Mouse (Mus musculus) embryonic facial prominence, embryonic 13.5 days (tissue): Measurements from ENCODE around the gene Cxcl5. TPM values are rescaled to one million over a fixed set of nuclear protein-coding genes. Genes with fewer than 3 reads are reported as not detected.

Source experiments
- ATAC-seq: fragments of 200-750 bp; cut with Nextera tagmentation; 2 replicates; pipeline ENCODE4 v1.8.0; 2017; ENCODE audit warnings: low read depth; ENCODE audit not compliant: insufficient number of reproducible peaks, insufficient read depth, low FRiP score, low TSS enrichment
- H3K27ac ChIP-seq: fragments of 300-500 bp; sonication (generic); 2 replicates; pipeline ENCODE4 v1.5.1; 2015; ENCODE audit warnings: moderate library complexity, mild to moderate bottlenecking, inconsistent platforms
- H3K27me3 ChIP-seq: fragments of 300-500 bp; sonication (generic); 2 replicates; pipeline ENCODE4 v1.6.1; 2015; ENCODE audit warnings: mild to moderate bottlenecking, inconsistent platforms
- H3K36me3 ChIP-seq: fragments of 300-500 bp; sonication (generic); 2 replicates; pipeline ENCODE4 v1.6.1; 2015; ENCODE audit warnings: mild to moderate bottlenecking, inconsistent platforms
- H3K4me1 ChIP-seq: fragments of 300-500 bp; sonication (generic); 2 replicates; pipeline ENCODE4 v1.6.1; 2015; ENCODE audit warnings: inconsistent platforms
- H3K4me2 ChIP-seq: fragments of 300-500 bp; sonication (generic); 2 replicates; pipeline ENCODE4 v1.6.1; 2015; ENCODE audit warnings: moderate library complexity, mild to moderate bottlenecking, inconsistent platforms
- H3K4me3 ChIP-seq: fragments of 300-500 bp; sonication (generic); 2 replicates; pipeline ENCODE4 v1.5.1; 2015; ENCODE audit warnings: mild to moderate bottlenecking, inconsistent platforms
- H3K9ac ChIP-seq: fragments of 300-500 bp; sonication (generic); 2 replicates; pipeline ENCODE4 v1.6.1; 2015; ENCODE audit warnings: mild to moderate bottlenecking, inconsistent platforms
- H3K9me3 ChIP-seq: fragments of 300-500 bp; sonication (generic); 2 replicates; pipeline ENCODE4 v1.6.1; 2016; ENCODE audit warnings: inconsistent platforms
- WGBS: fragments of 180-500 bp; shearing (Covaris S2); methylation state at CpG from one replicate; pipeline ENCODE4 v1.1.7; 2015; ENCODE audit warnings: mixed read lengths; 5-methylcytosine and 5-hydroxymethylcytosine counted together
- polyA plus RNA-seq: library from polyadenylated mRNA; unstranded; fragments of >200 nt; fragmentation: Nextera tagmentation; extraction: Ambion mirVana; gene quantifications from 2 replicates; pipeline ENCODE4 v1.2.1, GENCODE M21; 2015

Cxcl5 gene
- polyA plus RNA-seq, result 1.7 and 3.1 TPM in 2 replicates

DNA sequence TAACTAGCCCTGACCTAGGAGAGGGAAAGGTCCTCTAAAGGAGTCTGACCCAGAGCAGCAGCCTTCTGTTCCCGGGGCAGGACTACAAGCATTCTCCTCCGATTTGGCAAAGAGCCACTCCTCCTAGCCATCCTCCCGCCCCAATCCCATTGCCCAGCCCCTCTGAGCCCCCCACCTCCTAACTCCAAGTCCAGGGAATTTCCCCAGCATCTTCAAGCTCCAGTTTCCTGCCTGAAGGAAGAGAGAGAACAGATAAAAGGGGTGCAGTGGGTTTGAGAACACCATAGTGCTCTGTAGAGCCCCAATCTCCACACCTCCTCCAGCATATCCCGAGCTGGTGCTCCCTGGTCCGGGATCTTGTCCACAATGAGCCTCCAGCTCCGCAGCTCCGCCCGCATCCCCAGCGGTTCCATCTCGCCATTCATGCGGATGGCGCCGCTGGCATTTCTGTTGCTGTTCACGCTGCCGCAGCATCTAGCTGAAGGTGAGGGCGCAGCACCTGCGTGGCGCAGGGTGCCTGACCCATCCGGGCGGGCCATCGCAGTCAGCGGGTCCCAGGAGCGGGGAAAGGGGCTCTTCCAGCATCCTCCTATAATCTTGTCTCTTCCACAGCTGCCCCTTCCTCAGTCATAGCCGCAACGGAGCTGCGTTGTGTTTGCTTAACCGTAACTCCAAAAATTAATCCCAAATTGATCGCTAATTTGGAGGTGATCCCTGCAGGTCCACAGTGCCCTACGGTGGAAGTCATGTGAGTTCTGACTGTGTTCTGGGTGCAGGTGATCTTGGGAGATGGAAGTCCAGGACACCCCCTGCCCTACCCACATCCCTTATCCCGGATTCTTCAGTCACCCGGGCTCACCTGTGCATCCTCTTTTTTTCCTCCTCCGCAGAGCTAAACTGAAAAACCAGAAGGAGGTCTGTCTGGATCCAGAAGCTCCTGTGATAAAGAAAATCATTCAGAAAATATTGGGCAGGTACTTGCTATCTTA lies at the start of gene Cxcl5:
Gene Cxcl5, plus strand, starts transcription at position 284 of the 989 bp plus-strand sequence.
- no peak for ATAC-seq

DNA sequence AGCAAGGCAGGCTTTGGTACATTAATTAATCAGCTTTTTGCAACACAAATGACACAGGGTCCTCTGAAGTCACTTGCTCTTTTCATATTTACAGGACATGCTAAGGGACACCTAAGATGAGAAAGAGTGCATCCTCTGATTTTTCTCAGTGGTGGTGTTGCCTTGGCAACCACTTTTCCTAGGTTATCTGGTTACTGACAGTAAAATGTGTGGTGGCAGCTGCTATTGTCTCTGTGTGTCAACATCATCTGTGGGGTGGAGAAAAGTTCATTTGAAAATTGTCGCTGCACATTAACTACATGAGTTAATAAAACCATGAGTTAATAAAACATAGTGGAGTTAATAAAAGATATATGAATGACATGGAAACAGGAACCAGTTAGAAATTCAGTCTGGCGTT lies 47.8 kb upstream of the Cxcl5 start:
- Histone ChIP-seq H3K27ac (no peak overlapping the region), H3K36me3 (no peaks in the 10 kb centered on the region), H3K9ac (no peak overlapping the region), H3K4me2 (no peak overlapping the region), H3K4me3 (no peak overlapping the region), H3K9me3 (no peaks in the 10 kb centered on the region), H3K27me3 (no peaks in the 10 kb centered on the region), H3K4me1 (no peaks in the 10 kb centered on the region)
- 83% methylated on average over 2 of the region's 2 CpGs for WGBS
- ATAC-seq, result no peak

More for the DNA sequence above, at the start of gene Cxcl5:
- Histone ChIP-seq H3K4me1 (peaks cover 39% of the 10 kb centered on the region), H3K9ac (peak within 1 kb of the TSS; percentile 57), H3K36me3 (no peaks in the 10 kb centered on the region), H3K4me3 (peak within 1 kb of the TSS; percentile 40), H3K27ac (0 out of 2 replicates have a peak within 1 kb of the TSS, but pooled peaks have one; percentile 22), H3K9me3 (no peaks in the 10 kb centered on the region), H3K27me3 (peaks cover 30% of the 10 kb centered on the region), H3K4me2 (peak within 1 kb of the TSS; percentile 70)
- WGBS, result 3% methylated on average over 32 of the region's 32 CpGs

DNA sequence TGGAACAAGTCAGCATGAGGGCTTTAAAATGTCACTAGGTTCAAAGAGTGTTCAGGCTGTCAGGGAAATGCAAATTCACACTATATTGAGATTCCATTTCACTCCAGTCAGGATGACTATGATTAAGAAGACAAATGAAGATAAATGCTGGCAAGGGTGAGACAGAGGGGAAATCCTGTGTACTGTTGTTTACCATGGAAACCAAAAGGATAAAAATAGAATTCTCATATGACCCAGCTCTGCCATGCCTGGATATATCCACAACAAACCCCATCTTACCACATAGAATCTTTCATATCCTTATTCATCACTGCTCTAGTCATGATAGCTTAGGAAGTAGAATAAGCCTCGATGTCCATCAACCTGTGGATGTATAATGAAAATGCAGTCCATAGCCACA lies 41.2 kb upstream of the Cxcl5 start:
- WGBS, result 98% methylated on average over 1 of the region's 1 CpGs
- H3K36me3 ChIP-seq, result no peaks in the 10 kb centered on the region
- no peak overlapping the region for H3K4me2 ChIP-seq
- no peaks in the 10 kb centered on the region for H3K4me1 ChIP-seq
- no peak overlapping the region for H3K27ac ChIP-seq
- no peak for ATAC-seq
- no peaks in the 10 kb centered on the region for H3K27me3 ChIP-seq
- no peak overlapping the region for H3K4me3 ChIP-seq
- no peak overlapping the region for H3K9ac ChIP-seq
- H3K9me3 ChIP-seq, result no peaks in the 10 kb centered on the region

DNA sequence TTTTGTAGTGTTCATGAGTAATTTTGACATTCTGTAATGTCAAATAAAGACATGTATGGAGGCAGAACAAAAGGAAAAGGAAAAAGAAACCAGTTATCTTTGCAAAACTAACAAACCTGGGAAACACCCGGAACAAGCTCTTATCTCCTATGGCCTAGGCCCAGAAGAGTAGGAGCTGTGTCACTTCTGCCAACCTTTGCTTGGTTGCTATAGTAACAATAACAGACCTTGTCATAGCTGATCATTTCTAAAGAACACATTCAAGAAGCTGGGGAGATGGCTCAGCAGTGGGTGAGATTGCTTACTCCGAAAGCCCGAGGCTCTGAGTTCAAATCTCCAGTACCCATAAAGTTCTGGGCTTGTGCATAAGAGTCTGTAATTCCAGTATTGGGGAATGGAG lies 36.5 kb upstream of the Cxcl5 start:
- ATAC-seq, result no peak

DNA sequence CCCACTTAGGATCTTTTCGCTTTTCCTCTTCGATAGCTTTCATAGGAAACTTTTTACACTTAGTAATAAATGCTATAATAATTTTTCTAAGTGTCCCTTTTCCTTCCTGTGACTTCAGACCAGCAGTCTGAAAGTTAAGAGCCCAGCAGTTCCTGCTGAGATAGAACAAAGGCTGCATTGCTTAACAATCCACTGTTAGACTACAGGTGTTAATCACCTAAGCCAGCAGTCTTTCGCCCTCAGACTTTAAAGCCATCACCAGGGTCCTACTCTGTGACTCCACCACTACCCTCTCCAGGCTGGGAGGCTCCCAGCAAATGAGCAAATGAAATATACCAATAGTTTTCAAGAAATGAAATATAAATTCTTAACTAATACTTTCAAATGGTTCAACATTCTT lies 30.9 kb upstream of the Cxcl5 start:
- H3K27me3 ChIP-seq, result no peaks in the 10 kb centered on the region
- no peaks in the 10 kb centered on the region for H3K9me3 ChIP-seq
- WGBS, result 71% methylated on average over 3 of the region's 3 CpGs
- no peak overlapping the region for H3K27ac ChIP-seq
- H3K9ac ChIP-seq, result no peak overlapping the region
- no peaks in the 10 kb centered on the region for H3K36me3 ChIP-seq
- no peak overlapping the region for H3K4me2 ChIP-seq
- no peak for ATAC-seq
- no peak overlapping the region for H3K4me3 ChIP-seq
- peaks cover 2% of the 10 kb centered on the region; the same call in 1 of the 2 replicates for H3K4me1 ChIP-seq

More for the DNA sequence above, 36.5 kb upstream of the Cxcl5 start:
- Histone ChIP-seq H3K27ac (no peak overlapping the region), H3K9ac (no peak overlapping the region), H3K4me2 (no peak overlapping the region), H3K4me1 (no peaks in the 10 kb centered on the region), H3K36me3 (no peaks in the 10 kb centered on the region), H3K4me3 (no peak overlapping the region), H3K9me3 (no peaks in the 10 kb centered on the region), H3K27me3 (no peaks in the 10 kb centered on the region)
- 96% methylated on average over 3 of the region's 3 CpGs for WGBS

DNA sequence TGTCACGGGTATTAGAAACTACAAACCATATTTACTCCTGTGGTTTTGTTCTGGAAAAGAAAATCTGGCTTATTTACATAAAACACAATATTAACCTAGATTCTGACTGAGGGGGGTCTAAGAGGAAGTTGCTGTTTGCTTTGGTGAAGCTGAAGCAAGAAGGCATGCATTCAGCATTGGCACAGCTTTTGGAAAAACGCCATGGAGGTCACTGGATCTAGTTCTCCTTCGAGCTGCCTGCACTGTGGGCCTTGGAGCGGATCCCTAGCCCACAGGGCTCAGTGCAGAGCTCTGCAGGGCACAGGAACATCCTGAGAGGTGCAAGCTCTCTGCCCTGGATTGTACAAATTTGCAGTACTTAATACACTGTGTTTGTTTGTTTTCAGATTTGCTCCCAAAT lies 27.7 kb upstream of the Cxcl5 start:
- 47% methylated on average over 4 of the region's 4 CpGs for WGBS
- no peak overlapping the region for H3K27ac ChIP-seq
- H3K9ac ChIP-seq, result no peak overlapping the region
- no peak for ATAC-seq
- peaks cover 2% of the 10 kb centered on the region; the same call in 1 of the 2 replicates for H3K4me1 ChIP-seq
- H3K4me3 ChIP-seq, result no peak overlapping the region
- H3K4me2 ChIP-seq, result no peak overlapping the region
- H3K27me3 ChIP-seq, result no peaks in the 10 kb centered on the region
- no peaks in the 10 kb centered on the region for H3K36me3 ChIP-seq
- no peaks in the 10 kb centered on the region for H3K9me3 ChIP-seq

DNA sequence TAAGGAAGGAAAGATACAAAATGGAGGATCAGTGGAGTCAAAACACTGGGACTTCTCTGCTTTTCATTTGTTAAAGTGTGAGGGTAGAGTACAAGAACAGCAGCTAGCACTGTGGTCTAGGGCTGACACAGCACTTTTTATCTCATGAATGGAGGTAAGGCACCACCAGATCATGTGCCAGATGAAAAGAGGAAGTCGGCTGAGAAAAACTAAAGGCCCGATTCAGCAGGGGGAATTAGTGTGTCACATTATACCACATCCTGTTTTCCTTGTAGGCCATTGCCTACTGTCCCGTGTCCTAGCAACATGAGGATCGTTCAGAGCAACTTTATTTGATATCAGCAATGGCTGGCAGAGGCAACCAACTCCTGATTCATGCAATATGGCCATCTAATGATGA lies 17.1 kb upstream of the Cxcl5 start:
- Histone ChIP-seq H3K4me2 (no peak overlapping the region), H3K9me3 (no peaks in the 10 kb centered on the region), H3K4me1 (no peaks in the 10 kb centered on the region), H3K4me3 (no peak overlapping the region), H3K27ac (no peak overlapping the region), H3K27me3 (no peaks in the 10 kb centered on the region), H3K36me3 (no peaks in the 10 kb centered on the region), H3K9ac (no peak overlapping the region)
- WGBS, result 48% methylated on average over 4 of the region's 4 CpGs
- ATAC-seq, result no peak

DNA sequence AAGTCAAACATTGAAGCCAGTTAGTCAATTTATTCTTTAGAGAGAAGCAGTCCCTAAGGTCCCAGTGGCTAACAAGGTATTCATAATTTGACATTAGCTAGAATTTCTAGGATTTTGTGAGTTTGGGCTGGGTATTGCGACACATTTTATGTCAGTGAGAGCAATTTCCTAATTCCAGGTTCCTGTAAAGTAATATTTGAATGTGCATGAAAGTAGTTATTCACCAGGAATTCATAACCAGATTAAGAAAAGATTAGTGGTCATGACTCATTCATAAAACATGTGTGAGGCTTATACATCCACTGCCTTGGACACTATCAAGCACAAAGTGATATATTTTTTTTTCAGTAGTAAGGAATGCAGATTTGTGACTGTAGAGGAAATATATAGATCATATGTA lies 5.2 kb upstream of the Cxcl5 start:
- no peaks in the 10 kb centered on the region for H3K36me3 ChIP-seq
- H3K9me3 ChIP-seq, result no peaks in the 10 kb centered on the region
- WGBS, result 91% methylated on average over 1 of the region's 1 CpGs
- H3K9ac ChIP-seq, result no peak overlapping the region
- H3K27me3 ChIP-seq, result peaks cover 3% of the 10 kb centered on the region
- peaks cover 25% of the 10 kb centered on the region for H3K4me1 ChIP-seq
- H3K4me2 ChIP-seq, result no peak overlapping the region
- no peak overlapping the region for H3K4me3 ChIP-seq
- no peak for ATAC-seq
- no peak overlapping the region for H3K27ac ChIP-seq

DNA sequence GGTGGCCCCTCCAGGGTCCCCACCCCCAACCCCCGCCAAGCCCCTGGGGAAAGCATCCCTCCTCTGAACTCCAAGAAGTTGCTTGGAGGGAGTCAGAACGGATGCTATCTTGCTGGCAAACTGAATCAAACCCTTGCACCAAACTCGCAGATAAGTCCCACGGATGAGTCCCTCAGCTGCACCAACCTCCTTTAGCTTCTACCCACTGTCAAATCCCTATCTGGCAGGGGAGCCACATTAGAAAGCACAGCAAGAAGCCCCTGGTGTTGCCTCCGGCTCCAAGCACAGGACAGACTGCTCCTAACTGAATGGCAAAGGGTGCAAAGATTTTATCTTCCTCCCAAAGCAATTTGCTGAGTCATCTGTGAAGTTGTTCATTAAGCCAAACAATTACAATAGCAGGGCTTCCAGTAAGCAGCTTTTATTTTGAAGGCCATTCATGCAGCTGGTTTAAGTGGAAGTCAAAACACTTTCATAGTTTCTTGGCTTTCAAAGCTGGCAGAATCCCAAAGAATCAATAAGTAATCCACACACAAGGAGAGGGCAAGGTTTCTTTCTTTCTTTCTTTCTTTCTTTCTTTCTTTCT lies 1.0 kb upstream of the Cxcl5 start:
- Histone ChIP-seq H3K9me3 (no peaks in the 10 kb centered on the region), H3K9ac (no peak overlapping the region), H3K4me1 (peaks cover 34% of the 10 kb centered on the region), H3K36me3 (no peaks in the 10 kb centered on the region), H3K27ac (0 out of 2 replicates have a peak overlapping the region, but pooled peaks have one; percentile 22), H3K4me2 (no peak overlapping the region), H3K27me3 (peaks cover 30% of the 10 kb centered on the region), H3K4me3 (no peak overlapping the region)
- WGBS, result 27% methylated on average over 5 of the region's 5 CpGs
- ATAC-seq, result no peak

DNA sequence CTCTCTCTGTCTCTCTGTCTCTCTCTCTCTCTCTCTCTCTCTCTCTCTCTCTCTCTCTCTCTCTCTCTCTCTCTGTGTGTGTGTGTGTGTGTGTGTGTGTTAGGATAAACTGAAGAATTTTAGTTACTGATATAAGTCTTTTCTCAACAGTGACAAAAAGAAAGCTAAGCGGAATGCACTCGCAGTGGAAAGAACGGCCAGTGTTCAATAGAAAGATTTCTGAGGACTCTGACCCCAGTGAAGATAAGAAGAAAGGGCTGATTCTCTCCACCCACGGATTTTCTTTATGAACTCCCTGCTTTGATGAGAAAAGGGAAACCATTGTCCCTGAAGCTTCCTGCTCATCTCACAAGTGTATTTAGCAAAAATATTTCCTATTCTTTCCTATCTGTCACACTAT lies 1.1 kb downstream of the Cxcl5 start:
- no peak overlapping the region for H3K4me2 ChIP-seq

DNA sequence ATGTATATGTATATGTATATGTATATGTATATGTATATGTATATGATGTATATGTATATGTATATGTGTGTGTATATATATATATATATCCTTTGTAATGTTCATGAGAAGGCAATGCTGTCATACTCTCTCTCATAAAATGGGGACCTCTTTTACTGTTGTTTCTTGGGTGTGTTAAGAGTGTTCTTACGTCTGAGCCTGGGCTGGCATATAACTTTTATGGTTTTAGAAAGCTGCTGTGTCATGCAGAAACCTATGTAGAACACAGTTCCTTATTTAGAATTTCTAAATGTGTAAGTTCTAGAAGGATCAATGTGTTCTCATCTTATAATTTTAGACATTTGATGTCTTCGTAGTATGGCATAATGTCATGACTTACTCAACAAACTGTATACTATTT lies 1.7 kb downstream of the Cxcl5 start:
- WGBS, result 82% methylated on average over 2 of the region's 2 CpGs
- H3K4me3 ChIP-seq, result no peak overlapping the region
- no peak overlapping the region for H3K9ac ChIP-seq
- peaks cover 30% of the 10 kb centered on the region for H3K27me3 ChIP-seq
- no peak overlapping the region for H3K27ac ChIP-seq
- ATAC-seq, result no peak
- no peaks in the 10 kb centered on the region for H3K9me3 ChIP-seq
- no peak overlapping the region for H3K4me2 ChIP-seq
- no peaks in the 10 kb centered on the region for H3K36me3 ChIP-seq
- peaks cover 45% of the 10 kb centered on the region for H3K4me1 ChIP-seq

More for the DNA sequence above, 1.1 kb downstream of the Cxcl5 start:
- Histone ChIP-seq H3K36me3 (no peaks in the 10 kb centered on the region), H3K9me3 (no peaks in the 10 kb centered on the region), H3K27ac (no peak overlapping the region), H3K27me3 (peaks cover 30% of the 10 kb centered on the region), H3K9ac (no peak overlapping the region), H3K4me3 (no peak overlapping the region), H3K4me1 (peaks cover 43% of the 10 kb centered on the region)
- 59% methylated on average over 4 of the region's 4 CpGs for WGBS
- ATAC-seq, result no peak

DNA sequence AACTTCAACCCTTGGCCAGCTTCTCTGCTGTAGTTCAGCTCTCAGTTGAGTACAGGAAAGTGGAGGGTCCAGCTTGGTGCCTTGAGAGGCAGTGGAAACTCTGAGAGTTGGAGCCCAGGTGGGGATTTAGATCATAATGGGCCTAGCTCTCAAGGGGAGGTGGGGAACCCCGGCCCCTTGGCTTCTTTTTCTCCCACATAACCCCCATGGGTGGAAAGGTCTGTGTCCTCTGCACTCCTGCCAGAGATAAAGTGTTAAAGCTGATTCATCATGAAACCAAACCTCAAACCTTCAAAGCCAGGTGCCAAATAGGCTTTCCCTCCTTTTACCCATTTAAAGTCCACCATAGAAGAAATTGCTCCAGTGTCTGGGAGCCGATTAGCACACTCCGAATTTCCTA lies 2.7 kb downstream of the Cxcl5 start:
- no peaks in the 10 kb centered on the region for H3K36me3 ChIP-seq
- no peak overlapping the region for H3K4me3 ChIP-seq
- H3K4me2 ChIP-seq, result no peak overlapping the region
- WGBS, result 85% methylated on average over 3 of the region's 3 CpGs
- no peak overlapping the region for H3K27ac ChIP-seq
- peaks cover 30% of the 10 kb centered on the region for H3K27me3 ChIP-seq
- H3K4me1 ChIP-seq, result peaks cover 42% of the 10 kb centered on the region
- H3K9ac ChIP-seq, result no peak overlapping the region
- no peaks in the 10 kb centered on the region for H3K9me3 ChIP-seq
- ATAC-seq, result no peak
